Mouse (Mus musculus) heart, postnatal 0 days (tissue): ENCODE measurements around the gene H2-Q1. TPM values are rescaled to one million over a fixed set of nuclear protein-coding genes. Genes with fewer than 3 reads are reported as not detected.
"Not testable (repeated sequence)": the region's sequence is repeated elsewhere in the genome, so short reads cannot be mapped to it uniquely, and the experiment has no call there.

Experiments used
- ATAC-seq: fragments of 200-750 bp; cut with Nextera tagmentation; 2 replicates; pipeline ENCODE4 v1.8.0; 2017; ENCODE audit warnings: low read depth, moderate number of reproducible peaks, moderate library complexity; ENCODE audit not compliant: insufficient read depth
- DNase-seq: peaks from one replicate; pipeline ENCODE4 v3.0.0-alpha.2; 2016; ENCODE audit warnings: low spot score
- H3K27ac ChIP-seq: fragments of 300-500 bp; sonication (generic); 2 replicates; pipeline ENCODE4 v1.5.1; 2014; ENCODE audit warnings: low read depth, mild to moderate bottlenecking
- H3K27me3 ChIP-seq: fragments of 300-500 bp; sonication (generic); 2 replicates; pipeline ENCODE4 v1.6.1; 2014; ENCODE audit warnings: low read length, mixed read lengths; ENCODE audit not compliant: control insufficient read depth, insufficient read depth
- H3K36me3 ChIP-seq: fragments of 300-500 bp; sonication (generic); replicated peaks from 2 replicates; pipeline ENCODE4 v1.6.1; 2014; ENCODE audit warnings: low read length, mixed read lengths; ENCODE audit not compliant: control insufficient read depth, insufficient read depth
- H3K4me1 ChIP-seq: fragments of 300-500 bp; sonication (generic); 2 replicates; pipeline ENCODE4 v1.6.1; 2014; ENCODE audit warnings: antibody characterized with exemption; ENCODE audit not compliant: control insufficient read depth, insufficient read depth
- H3K4me2 ChIP-seq: fragments of 300-500 bp; sonication (generic); 2 replicates; pipeline ENCODE4 v1.6.1; 2014; ENCODE audit warnings: low read depth, mild to moderate bottlenecking, low read length, moderate library complexity
- H3K4me3 ChIP-seq: fragments of 300-500 bp; sonication (generic); 2 replicates; pipeline ENCODE4 v1.5.1; 2014; ENCODE audit warnings: low read depth, low read length
- H3K9ac ChIP-seq: fragments of 300-500 bp; sonication (generic); replicated peaks from 2 replicates; pipeline ENCODE4 v1.6.1; 2014; ENCODE audit warnings: low read depth, low read length, mixed read lengths
- H3K9me3 ChIP-seq: fragments of 300-500 bp; sonication (generic); replicated peaks from 2 replicates; pipeline ENCODE4 v1.6.1; 2016; ENCODE audit warnings: low read length; ENCODE audit not compliant: control insufficient read depth
- CTCF ChIP-seq: IDR thresholded peaks from 2 replicates; pipeline ENCODE4 v1.5.1; 2016; ENCODE audit warnings: antibody characterized with exemption, control low read depth, low read depth
- EP300 ChIP-seq: IDR thresholded peaks from 2 replicates; pipeline ENCODE4 v1.6.1; 2016; ENCODE audit warnings: antibody characterized with exemption, low read depth
- WGBS: fragments of 180-500 bp; shearing (Covaris S2); extraction: QIAGEN DNeasy Blood & Tissue Kit; methylation state at CpG from one replicate; pipeline ENCODE4 v1.1.7; 2014; 5-methylcytosine and 5-hydroxymethylcytosine counted together
- polyA plus RNA-seq: library from polyadenylated mRNA; unstranded; fragments of >200 nt; fragmentation: Nextera tagmentation; extraction: Ambion mirVana; gene quantifications from 2 replicates; pipeline ENCODE4 v1.2.1, GENCODE M21; 2015
- total RNA-seq: library from RNA; depleted of rRNA; stranded (reverse); fragments of >200 nt; gene quantifications from 2 replicates; pipeline ENCODE4 v1.2.3, GENCODE M21; 2014; ENCODE audit warnings: low replicate concordance

H2-Q1 gene
- total and polyA plus RNA-seq, 2 experiments from 2014 or later, result not detected

DNA sequence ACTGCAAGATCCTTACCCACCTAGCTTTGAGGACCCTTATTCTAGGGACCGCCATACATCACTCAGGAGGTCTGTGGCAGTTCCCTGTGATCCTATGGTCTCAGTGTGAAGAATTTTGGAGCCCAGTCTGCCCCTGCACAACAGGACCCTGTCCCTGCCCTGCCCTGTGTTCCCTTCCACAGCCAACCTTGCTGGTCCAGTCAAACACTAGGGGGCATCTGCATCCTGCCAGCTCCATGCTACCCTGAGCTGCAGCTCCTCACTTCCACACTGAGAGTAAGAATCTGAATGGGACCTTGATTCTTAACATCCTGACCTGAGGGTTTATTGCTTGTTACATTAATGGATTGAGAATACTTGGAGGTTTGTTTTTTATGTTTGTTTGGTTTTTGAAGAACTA is 4.9 kb downstream of the H2-Q1 start:
- WGBS, result 60% methylated on average over 1 of the region's 1 CpGs
- peaks cover 14% of the 10 kb centered on the region for H3K27me3 ChIP-seq
- DNase-seq, H3K4me3 ChIP-seq, H3K4me2 ChIP-seq, H3K9ac ChIP-seq, ATAC-seq, H3K9me3 ChIP-seq, H3K27ac ChIP-seq, H3K4me1 ChIP-seq, H3K36me3 ChIP-seq: not testable (repeated sequence)
- TF ChIP-seq CTCF, result peak; percentile 34

DNA sequence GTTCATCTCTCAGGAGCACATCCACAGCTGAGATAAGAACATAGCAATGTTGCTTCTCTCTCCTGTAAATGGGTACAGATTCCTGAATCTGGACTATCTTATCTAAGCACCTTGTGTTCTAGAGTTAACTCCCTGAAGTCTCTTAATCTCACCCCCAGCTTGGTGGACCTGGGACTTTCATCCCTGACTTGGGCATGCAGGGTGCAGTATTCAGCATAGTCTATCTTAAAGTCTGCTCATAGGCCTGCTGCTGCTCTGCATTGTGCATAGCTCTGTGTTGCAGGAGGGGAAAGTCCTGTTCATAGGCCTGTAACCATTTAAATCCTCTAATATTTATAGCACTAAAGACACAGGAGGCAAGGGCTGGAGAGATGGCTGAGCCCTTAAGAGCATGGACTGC is 5.8 kb downstream of the H2-Q1 start:
- ATAC-seq, H3K4me1 ChIP-seq, H3K4me2 ChIP-seq, H3K27me3 ChIP-seq, H3K9me3 ChIP-seq, DNase-seq, H3K4me3 ChIP-seq, H3K36me3 ChIP-seq, H3K9ac ChIP-seq, H3K27ac ChIP-seq: not testable (repeated sequence)

DNA sequence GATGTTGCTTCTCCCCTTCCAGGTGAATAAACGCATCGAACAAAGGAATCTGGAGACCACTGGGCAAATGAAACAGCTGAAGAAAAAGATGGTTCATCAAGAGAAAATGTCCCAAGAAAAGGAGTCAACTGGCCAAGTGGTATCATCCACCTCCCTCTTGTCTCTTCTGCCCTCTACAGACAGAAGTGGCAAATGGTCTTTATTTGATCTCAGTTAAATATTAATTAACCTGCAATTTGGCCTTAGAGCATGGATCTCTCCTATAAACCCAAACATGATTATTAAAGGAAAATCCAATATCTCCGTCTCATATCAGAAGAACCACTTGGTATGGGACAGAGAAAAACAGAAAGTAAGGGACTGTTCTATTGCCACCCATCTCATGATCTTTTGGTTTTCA is 9.5 kb downstream of the H2-Q1 start:
- H3K4me1 ChIP-seq, ATAC-seq, H3K27me3 ChIP-seq, H3K27ac ChIP-seq, H3K4me3 ChIP-seq, H3K36me3 ChIP-seq, H3K4me2 ChIP-seq, H3K9me3 ChIP-seq, H3K9ac ChIP-seq, DNase-seq: not testable (repeated sequence)
- WGBS, result 44% methylated on average over 3 of the region's 3 CpGs

DNA sequence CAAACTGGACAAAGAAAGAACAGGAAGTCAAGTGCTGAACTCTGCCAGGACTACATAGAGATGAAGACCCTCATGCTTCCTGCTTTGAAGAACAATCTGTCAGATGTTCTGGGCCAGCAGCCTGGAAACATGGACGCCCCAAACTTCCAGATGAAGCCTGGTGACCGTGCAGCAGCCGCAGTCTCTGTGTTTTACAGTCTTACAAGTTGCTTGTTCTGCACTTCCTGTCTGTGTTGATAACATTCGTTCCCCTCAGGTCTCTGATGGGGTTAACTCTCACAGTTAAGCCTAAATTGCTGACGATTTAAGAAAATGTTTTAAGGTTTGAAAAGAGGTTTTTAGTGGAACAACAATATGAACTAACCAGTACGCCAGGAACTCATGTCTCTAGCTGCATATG is 11.3 kb downstream of the H2-Q1 start:
- H3K4me3 ChIP-seq, H3K9ac ChIP-seq, H3K27me3 ChIP-seq, H3K9me3 ChIP-seq, DNase-seq, ATAC-seq, H3K4me1 ChIP-seq, H3K36me3 ChIP-seq, H3K27ac ChIP-seq, H3K4me2 ChIP-seq: not testable (repeated sequence)
- whole genome bisulfite sequencing, result 40% methylated on average over 6 of the region's 6 CpGs

DNA sequence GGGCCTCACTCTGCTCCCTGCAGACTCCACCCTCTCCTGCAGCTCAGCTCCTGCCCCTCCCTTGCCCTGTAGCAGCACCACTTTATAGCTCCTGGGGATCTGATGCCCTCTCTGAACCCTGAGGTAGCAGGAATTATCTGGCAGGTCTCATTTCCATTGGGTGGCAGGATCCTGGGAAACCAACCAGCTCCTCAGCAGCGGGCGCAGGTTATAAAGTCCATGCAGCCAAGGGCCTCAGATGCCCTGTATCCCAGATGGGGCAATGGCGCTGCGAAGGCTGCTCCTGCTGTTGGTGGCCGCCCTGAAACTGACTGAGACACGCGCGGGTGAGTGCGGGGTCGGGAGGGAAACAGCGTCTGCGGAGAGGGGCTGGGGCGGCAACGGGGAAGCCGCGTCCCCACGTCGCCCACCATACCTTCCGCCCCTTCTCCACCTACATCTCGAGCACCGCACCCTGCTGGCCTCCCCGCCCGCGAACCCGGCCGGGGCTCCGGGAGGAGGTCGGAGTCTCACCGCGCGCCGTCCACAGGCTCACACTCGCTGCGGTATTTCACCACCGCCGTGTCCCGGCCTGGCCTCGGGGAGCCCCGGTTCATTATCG is 22.0 kb downstream of the H2-Q1 start, which contains the start of gene H2-Q2:
H2-Q2 (plus strand) TSS at position 172 of the 601 bp plus-strand sequence.
- no peak for ATAC-seq
- DNase-seq, result no peak
- Histone ChIP-seq H3K27ac (no peak within 1 kb of the TSS), H3K4me3 (peak within 1 kb of the TSS; percentile 39), H3K9ac (no peak within 1 kb of the TSS), H3K27me3 (peaks cover 33% of the 10 kb centered on the region), H3K36me3 (no peaks in the 10 kb centered on the region), H3K9me3 (no peaks in the 10 kb centered on the region), H3K4me2 (peak within 1 kb of the TSS; percentile 59), H3K4me1 (no peaks in the 10 kb centered on the region)
- WGBS, result 2% methylated on average over 37 of the region's 40 CpGs
- no peak for TF ChIP-seq EP300
- TF ChIP-seq CTCF, result no peak

DNA sequence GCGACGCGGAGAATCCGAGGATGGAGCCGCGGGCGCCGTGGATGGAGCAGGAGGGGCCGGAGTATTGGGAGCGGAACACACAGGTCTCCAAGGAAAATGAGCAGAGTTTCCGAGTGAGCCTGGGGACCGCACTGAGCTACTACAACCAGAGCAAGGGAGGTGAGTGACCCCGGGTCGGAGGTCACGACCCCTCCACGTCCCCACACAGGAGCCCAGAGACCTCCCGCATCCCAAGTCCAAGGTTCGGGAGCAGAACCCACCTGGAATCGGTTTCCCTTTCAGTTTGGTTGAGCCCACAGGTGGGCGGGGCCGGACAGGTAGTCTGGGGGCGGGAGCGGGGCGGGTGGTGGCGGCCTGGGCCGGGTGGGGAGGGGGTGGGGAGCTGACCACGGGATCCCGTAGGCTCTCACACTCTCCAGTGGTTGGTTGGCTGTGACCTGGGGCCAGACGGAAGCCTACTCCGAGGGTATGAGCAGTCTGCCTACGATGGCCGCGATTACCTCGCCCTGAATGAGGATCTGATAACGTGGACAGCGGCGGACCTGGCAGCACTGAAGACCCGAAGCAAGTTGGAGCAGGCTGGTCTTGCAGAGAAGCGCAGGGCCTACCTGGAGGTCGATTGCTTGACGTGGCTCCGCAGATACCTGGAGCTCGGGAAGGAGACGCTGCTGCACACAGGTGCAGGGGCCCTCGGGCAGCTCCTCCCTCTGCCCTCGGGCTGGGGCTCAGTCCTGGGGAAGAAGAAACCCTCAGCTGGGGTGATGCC is 22.7 kb downstream of the H2-Q1 start:
- 4% methylated on average over 44 of the region's 46 CpGs for WGBS
- TF ChIP-seq EP300 (no peak), CTCF (no peak)

DNA sequence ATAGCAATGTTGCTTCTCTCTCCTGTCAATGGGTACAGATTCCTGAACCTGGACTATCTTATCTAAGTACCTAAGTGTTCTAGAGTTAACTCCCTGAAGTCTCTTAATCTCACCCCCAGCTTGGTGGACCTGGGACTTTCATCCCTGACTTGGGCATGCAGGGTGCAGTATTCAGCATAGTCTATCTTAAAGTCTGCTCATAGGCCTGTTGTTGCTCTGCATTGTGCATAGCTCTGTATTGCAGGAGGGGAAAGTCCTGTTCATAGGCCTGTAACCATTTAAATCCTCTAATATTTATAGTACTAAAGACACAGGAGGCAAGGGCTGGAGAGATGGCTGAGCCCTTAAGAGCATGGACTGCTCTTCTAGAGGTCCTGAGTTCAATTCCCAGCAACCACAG is 27.5 kb downstream of the H2-Q1 start:
- H3K4me3 ChIP-seq, H3K9me3 ChIP-seq: not testable (repeated sequence)

More for the DNA sequence above, 22.7 kb downstream of the H2-Q1 start:
- H3K4me2 ChIP-seq, result peak overlapping the region; percentile 59
- peaks cover 33% of the 10 kb centered on the region for H3K27me3 ChIP-seq
- no peak overlapping the region for H3K9ac ChIP-seq
- peak overlapping the region; percentile 39 for H3K4me3 ChIP-seq
- ATAC-seq, result no peak
- DNase-seq, result no peak
- H3K4me1 ChIP-seq, result no peaks in the 10 kb centered on the region
- no peaks in the 10 kb centered on the region for H3K9me3 ChIP-seq
- no peaks in the 10 kb centered on the region for H3K36me3 ChIP-seq
- no peak overlapping the region for H3K27ac ChIP-seq

DNA sequence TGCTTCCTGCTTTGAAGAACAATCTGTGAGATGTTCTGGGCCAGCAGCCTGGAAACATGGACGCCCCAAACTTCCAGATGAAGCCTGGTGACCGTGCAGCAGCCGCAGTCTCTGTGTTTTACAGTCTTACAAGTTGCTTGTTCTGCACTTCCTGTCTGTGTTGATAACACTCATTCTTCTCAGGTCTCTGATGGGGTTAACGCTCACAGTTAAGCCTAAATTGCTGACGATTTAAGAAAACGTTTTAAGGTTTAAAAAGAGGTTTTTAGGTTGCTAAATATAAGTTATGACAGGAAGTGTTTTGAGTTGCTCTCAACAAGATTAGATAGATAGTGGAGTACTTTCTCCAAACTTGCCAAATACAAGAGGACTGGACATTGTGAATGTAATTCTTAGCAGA is 33.1 kb downstream of the H2-Q1 start:
- not testable (repeated sequence) for H3K9me3 ChIP-seq, H3K4me1 ChIP-seq, H3K4me2 ChIP-seq, ATAC-seq, H3K9ac ChIP-seq, H3K36me3 ChIP-seq, H3K4me3 ChIP-seq, DNase-seq, H3K27ac ChIP-seq, H3K27me3 ChIP-seq
- 30% methylated on average over 6 of the region's 6 CpGs for WGBS

More for the DNA sequence above, 27.5 kb downstream of the H2-Q1 start:
- H3K27me3 ChIP-seq, result peaks cover 15% of the 10 kb centered on the region
- H3K4me1 ChIP-seq, H3K9ac ChIP-seq, ATAC-seq, H3K27ac ChIP-seq, H3K36me3 ChIP-seq, H3K4me2 ChIP-seq, DNase-seq: not testable (repeated sequence)
